Mouse (Mus musculus) heart, adult 2 months (tissue): ENCODE measurements at regions not wholly inside any gene's neighbourhood (a gene's known extent, or its start where the extent isn't known, plus 50 kb on each side); places are given as distances from the start of the nearest gene placed in this dataset.

ENCODE experiments used
- DNase-seq, 2 experiments: peaks; one replicate each; pipeline ENCODE4 v3.0.0; 2021
- H3K27ac ChIP-seq: fragments of 200-600 bp; 2 replicates; pipeline ENCODE4 v1.8.1; 2022
- H3K27me3 ChIP-seq: fragments of 200-500 bp; 2 replicates; pipeline ENCODE4 v1.6.1; 2012; ENCODE audit warnings: mild to moderate bottlenecking, low read length, inconsistent platforms, mixed read lengths; ENCODE audit not compliant: control insufficient read depth, insufficient read depth
- H3K36me3 ChIP-seq: fragments of 200-500 bp; 2 replicates; pipeline ENCODE4 v1.6.1; 2012; ENCODE audit warnings: low read length, inconsistent platforms; ENCODE audit not compliant: control insufficient read depth, insufficient read depth
- H3K4me1 ChIP-seq: fragments of 200-500 bp; 2 replicates; pipeline ENCODE4 v1.6.1; 2011; ENCODE audit warnings: low read length; ENCODE audit not compliant: control insufficient read depth, insufficient read depth
- H3K4me3 ChIP-seq: fragments of 200-600 bp; 2 replicates; pipeline ENCODE4 v1.8.1; 2022
- H3K79me2 ChIP-seq: fragments of 200-500 bp; replicated peaks from 2 replicates; pipeline ENCODE4 v1.6.1; 2012; ENCODE audit warnings: mild to moderate bottlenecking, inconsistent platforms, low read length, moderate library complexity, mixed read lengths; ENCODE audit not compliant: control insufficient read depth, insufficient read depth
- H3K9ac ChIP-seq: fragments of 200-500 bp; 2 replicates; pipeline ENCODE4 v1.6.1; 2012; ENCODE audit warnings: low read depth, mild to moderate bottlenecking, control low read depth, inconsistent platforms, low read length, mixed read lengths
- CTCF ChIP-seq: fragments of 200-600 bp; IDR thresholded peaks from 2 replicates; pipeline ENCODE4 v1.8.1; 2022; ENCODE audit warnings: antibody characterized with exemption, mild to moderate bottlenecking, moderate library complexity
- EP300 ChIP-seq: fragments of 200-500 bp; IDR thresholded peaks from 2 replicates; pipeline ENCODE4 v1.6.1; 2011; ENCODE audit warnings: low read depth, low read length, control low read depth; ENCODE audit not compliant: insufficient read depth
- POLR2A ChIP-seq: fragments of 200-500 bp; IDR thresholded peaks from 2 replicates; pipeline ENCODE4 v1.6.1; 2011; ENCODE audit warnings: mild to moderate bottlenecking, low read depth, low read length, control low read depth; ENCODE audit not compliant: insufficient read depth
- WGBS: fragments of 180-500 bp; shearing (Covaris S2); methylation state at CpG from one replicate; pipeline ENCODE4 v1.1.7; 2018; 5-methylcytosine and 5-hydroxymethylcytosine counted together
- intact Hi-C: fragments of 180-260 bp; cut with DNase I; formaldehyde crosslinking; loops from one replicate; pipeline ENCODE4 v1.15.1; 2025

DNA sequence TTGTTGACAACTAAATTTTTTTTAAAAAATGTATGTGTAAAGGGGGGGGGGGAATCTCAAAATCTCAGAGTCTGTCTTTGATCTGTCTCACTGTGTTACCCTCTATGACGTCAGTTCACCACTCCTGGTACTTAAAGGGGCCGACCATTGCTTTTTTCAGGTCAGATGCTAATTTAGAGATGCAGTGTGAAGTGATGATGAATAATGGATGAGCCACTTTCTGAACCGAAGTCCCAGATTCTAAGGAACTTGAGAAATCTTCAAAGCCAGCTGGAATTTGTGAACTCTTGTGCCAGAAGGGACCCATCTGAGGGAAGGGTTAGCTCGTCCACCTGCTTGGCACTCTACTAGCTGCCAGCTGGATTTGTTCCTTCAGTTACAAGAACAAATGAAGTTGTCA, 271.1 kb upstream of the Nectin3 start:
- H3K9ac ChIP-seq, result no peak overlapping the region
- no peak overlapping the region for H3K4me3 ChIP-seq
- H3K79me2 ChIP-seq, result no peaks in the 10 kb centered on the region
- TF ChIP-seq POLR2A (no peak), CTCF (no peak), EP300 (no peak)
- 58% methylated on average over 4 of the region's 4 CpGs for WGBS
- H3K27me3 ChIP-seq, result no peaks in the 10 kb centered on the region
- H3K36me3 ChIP-seq, result no peaks in the 10 kb centered on the region
- intact Hi-C loops, result no loop called here
- H3K4me1 ChIP-seq, result no peaks in the 10 kb centered on the region
- DNase-seq, result no peak
- no peak overlapping the region for H3K27ac ChIP-seq

- WGBS, result 54% methylated on average over 1 of the region's 1 CpGs
Observed at GRCm38 (mm10) chr16:46768376-46768775, 270.1 kb upstream of the Nectin3 start.

GRCm38 (mm10) chr16:46735140-46735539, 236.8 kb upstream of the Nectin3 start:
- DNase-seq, result no peak
- H3K36me3 ChIP-seq, result no peaks in the 10 kb centered on the region
- no peaks in the 10 kb centered on the region for H3K79me2 ChIP-seq
- no peaks in the 10 kb centered on the region for H3K4me1 ChIP-seq
- no peak overlapping the region for H3K9ac ChIP-seq
- 60% methylated on average over 4 of the region's 4 CpGs for WGBS
- TF ChIP-seq EP300, result no peak
- TF ChIP-seq POLR2A, result no peak
- TF ChIP-seq CTCF, result no peak
- H3K27ac ChIP-seq, result no peak overlapping the region
- no peaks in the 10 kb centered on the region for H3K27me3 ChIP-seq
- intact Hi-C loops, result no loop called here
- no peak overlapping the region for H3K4me3 ChIP-seq

More at GRCm38 (mm10) chr16:46768376-46768775, 270.1 kb upstream of the Nectin3 start:
- no peak for TF ChIP-seq CTCF
- no peak for TF ChIP-seq POLR2A
- TF ChIP-seq EP300, result no peak
- H3K36me3 ChIP-seq, result no peaks in the 10 kb centered on the region
- no peaks in the 10 kb centered on the region for H3K4me1 ChIP-seq
- intact Hi-C loops, result no loop called here
- H3K27me3 ChIP-seq, result no peaks in the 10 kb centered on the region
- no peaks in the 10 kb centered on the region for H3K79me2 ChIP-seq
- no peak for DNase-seq
- no peak overlapping the region for H3K27ac ChIP-seq
- H3K4me3 ChIP-seq, result no peak overlapping the region
- no peak overlapping the region for H3K9ac ChIP-seq

DNA sequence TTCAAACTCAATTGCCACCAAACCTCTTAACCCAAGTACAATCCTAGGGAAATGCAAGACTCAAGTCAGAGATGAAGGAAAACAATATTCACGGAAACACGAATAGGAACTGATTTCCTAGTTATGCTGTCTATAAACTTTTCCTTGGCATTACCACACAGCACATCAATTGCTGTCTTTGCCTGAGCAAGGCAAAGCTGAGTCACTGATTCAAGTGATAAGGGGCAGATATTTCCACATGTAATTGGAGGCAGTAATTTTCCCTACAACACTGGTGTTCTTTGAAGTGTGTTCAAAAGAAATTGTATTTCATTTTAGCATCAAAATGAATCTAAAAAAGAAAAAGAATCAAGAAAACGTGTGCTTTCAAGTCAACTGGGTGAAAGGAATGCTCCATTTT, 230.1 kb upstream of the Nectin3 start:
- Histone ChIP-seq H3K9ac (no peak overlapping the region), H3K79me2 (no peaks in the 10 kb centered on the region), H3K27me3 (no peaks in the 10 kb centered on the region), H3K4me3 (no peak overlapping the region), H3K4me1 (no peaks in the 10 kb centered on the region), H3K36me3 (no peaks in the 10 kb centered on the region), H3K27ac (no peak overlapping the region)
- intact Hi-C loops, result no loop called here
- TF ChIP-seq POLR2A (no peak), EP300 (no peak), CTCF (no peak)
- DNase-seq, result no peak
- 66% methylated on average over 3 of the region's 3 CpGs for WGBS

GRCm38 (mm10) chr16:46723660-46724059, 225.3 kb upstream of the Nectin3 start:
- H3K79me2 ChIP-seq, result no peaks in the 10 kb centered on the region
- intact Hi-C loops, result no loop called here
- H3K36me3 ChIP-seq, result no peaks in the 10 kb centered on the region
- no peak for DNase-seq
- H3K9ac ChIP-seq, result no peak overlapping the region
- 91% methylated on average over 4 of the region's 4 CpGs for WGBS
- no peaks in the 10 kb centered on the region for H3K4me1 ChIP-seq
- H3K27me3 ChIP-seq, result no peaks in the 10 kb centered on the region
- TF ChIP-seq POLR2A, result no peak
- no peak for TF ChIP-seq EP300
- TF ChIP-seq CTCF, result no peak
- no peak overlapping the region for H3K27ac ChIP-seq
- no peak overlapping the region for H3K4me3 ChIP-seq

- Histone ChIP-seq H3K4me3 (no peak overlapping the region), H3K27ac (no peak overlapping the region), H3K27me3 (no peaks in the 10 kb centered on the region), H3K9ac (no peak overlapping the region), H3K4me1 (no peaks in the 10 kb centered on the region), H3K79me2 (no peaks in the 10 kb centered on the region), H3K36me3 (no peaks in the 10 kb centered on the region)
- intact Hi-C loops, result no loop called here
- 86% methylated on average over 3 of the region's 3 CpGs for whole genome bisulfite sequencing
- TF ChIP-seq EP300 (no peak), POLR2A (no peak), CTCF (no peak)
- no peak for DNase-seq
Observed at GRCm38 (mm10) chr16:46679787-46680186, 181.5 kb upstream of the Nectin3 start.
